Mouse (Mus musculus) kidney, embryonic 14.5 days (tissue): ENCODE measurements around the gene B4galnt4. TPM values are rescaled to one million over a fixed set of nuclear protein-coding genes. Genes with fewer than 3 reads are reported as not detected.

Experiments
- ATAC-seq: fragments of 200-750 bp; cut with Nextera tagmentation; 2 replicates; pipeline ENCODE4 v1.8.0; 2017; ENCODE audit warnings: moderate number of reproducible peaks, mild to moderate bottlenecking, moderate TSS enrichment, moderate library complexity; ENCODE audit not compliant: low FRiP score, low TSS enrichment
- H3K27ac ChIP-seq: fragments of 300-500 bp; sonication (generic); 2 replicates; pipeline ENCODE4 v1.5.1; 2014; ENCODE audit warnings: low read depth, mild to moderate bottlenecking, low read length, moderate library complexity, mixed read lengths
- H3K27me3 ChIP-seq: fragments of 300-500 bp; sonication (generic); 2 replicates; pipeline ENCODE4 v1.6.1; 2014; ENCODE audit warnings: mild to moderate bottlenecking, low read length; ENCODE audit not compliant: control insufficient read depth, insufficient read depth
- H3K36me3 ChIP-seq: fragments of 300-500 bp; sonication (generic); 2 replicates; pipeline ENCODE4 v1.6.1; 2014; ENCODE audit warnings: low read length, mixed read lengths; ENCODE audit not compliant: control insufficient read depth, insufficient read depth
- H3K4me1 ChIP-seq: fragments of 300-500 bp; sonication (generic); 2 replicates; pipeline ENCODE4 v1.6.1; 2014; ENCODE audit warnings: low read length, mixed read lengths; ENCODE audit not compliant: control insufficient read depth, insufficient read depth
- H3K4me2 ChIP-seq: fragments of 300-500 bp; sonication (generic); replicated peaks from 2 replicates; pipeline ENCODE4 v1.6.1; 2014; ENCODE audit warnings: low read depth, mild to moderate bottlenecking, low read length
- H3K4me3 ChIP-seq: fragments of 300-500 bp; sonication (generic); 2 replicates; pipeline ENCODE4 v1.5.1; 2014; ENCODE audit warnings: mild to moderate bottlenecking, low read length
- H3K9ac ChIP-seq: fragments of 300-500 bp; sonication (generic); 2 replicates; pipeline ENCODE4 v1.6.1; 2014; ENCODE audit warnings: low read depth, mild to moderate bottlenecking, low read length, moderate library complexity
- H3K9me3 ChIP-seq: fragments of 300-500 bp; sonication (generic); 2 replicates; pipeline ENCODE4 v1.6.1; 2016; ENCODE audit warnings: low read length; ENCODE audit not compliant: control insufficient read depth
- WGBS: fragments of 180-500 bp; shearing (Covaris S2); extraction: QIAGEN DNeasy Blood & Tissue Kit; methylation state at CpG from one replicate; pipeline ENCODE4 v1.1.7; 2014; 5-methylcytosine and 5-hydroxymethylcytosine counted together
- polyA plus RNA-seq: library from polyadenylated mRNA; unstranded; fragments of >200 nt; fragmentation: Nextera tagmentation; extraction: Ambion mirVana; gene quantifications from 2 replicates; pipeline ENCODE4 v1.2.1, GENCODE M21; 2014

B4galnt4 gene
- polyA plus RNA-seq, 1 experiment from 2014 or later, result 13.7 TPM

GRCm38 (mm10) chr7:141052016-141052415 lies 8.9 kb upstream of the B4galnt4 start:
- H3K27me3 ChIP-seq, result no peaks in the 10 kb centered on the region
- no peaks in the 10 kb centered on the region for H3K9me3 ChIP-seq
- no peaks in the 10 kb centered on the region for H3K36me3 ChIP-seq
- WGBS, result 82% methylated on average over 4 of the region's 4 CpGs
- no peak overlapping the region for H3K9ac ChIP-seq
- H3K4me3 ChIP-seq, result no peak overlapping the region
- H3K27ac ChIP-seq, result no peak overlapping the region
- H3K4me2 ChIP-seq, result no peak overlapping the region
- no peak for ATAC-seq
- peaks cover 9% of the 10 kb centered on the region for H3K4me1 ChIP-seq

- H3K4me2 ChIP-seq, result no peak overlapping the region
- no peak overlapping the region for H3K27ac ChIP-seq
- no peaks in the 10 kb centered on the region for H3K36me3 ChIP-seq
- no peak for ATAC-seq
- no peaks in the 10 kb centered on the region for H3K27me3 ChIP-seq
- H3K9ac ChIP-seq, result no peak overlapping the region
- no peaks in the 10 kb centered on the region for H3K9me3 ChIP-seq
- WGBS, result 78% methylated on average over 2 of the region's 2 CpGs
- H3K4me1 ChIP-seq, result peaks cover 5% of the 10 kb centered on the region
- H3K4me3 ChIP-seq, result no peak overlapping the region
These were observed 8.5 kb upstream of the B4galnt4 start for GRCm38 (mm10) chr7:141052421-141052820.

GRCm38 (mm10) chr7:141055785-141056184 lies 5.1 kb upstream of the B4galnt4 start:
- H3K27ac ChIP-seq, result no peak overlapping the region
- WGBS, result 84% methylated on average over 4 of the region's 4 CpGs
- peaks cover 7% of the 10 kb centered on the region; the same call in 1 of the 2 replicates for H3K4me1 ChIP-seq
- no peak overlapping the region for H3K4me2 ChIP-seq
- H3K9ac ChIP-seq, result no peak overlapping the region
- no peak for ATAC-seq
- no peak overlapping the region for H3K4me3 ChIP-seq
- H3K9me3 ChIP-seq, result no peaks in the 10 kb centered on the region
- no peaks in the 10 kb centered on the region for H3K27me3 ChIP-seq
- H3K36me3 ChIP-seq, result no peaks in the 10 kb centered on the region

- no peak overlapping the region for H3K9ac ChIP-seq
- no peaks in the 10 kb centered on the region for H3K27me3 ChIP-seq
- no peak for ATAC-seq
- 87% methylated on average over 6 of the region's 6 CpGs for WGBS
- no peaks in the 10 kb centered on the region for H3K36me3 ChIP-seq
- no peak overlapping the region for H3K27ac ChIP-seq
- H3K4me3 ChIP-seq, result no peak overlapping the region
- H3K4me2 ChIP-seq, result no peak overlapping the region
- no peaks in the 10 kb centered on the region for H3K9me3 ChIP-seq
- H3K4me1 ChIP-seq, result peaks cover 11% of the 10 kb centered on the region; the same call in 1 of the 2 replicates
These were observed 3.9 kb upstream of the B4galnt4 start for GRCm38 (mm10) chr7:141056976-141057375.

GRCm38 (mm10) chr7:141057541-141057940 lies 3.4 kb upstream of the B4galnt4 start:
- H3K9me3 ChIP-seq, result no peaks in the 10 kb centered on the region
- no peak overlapping the region for H3K4me3 ChIP-seq
- no peak overlapping the region for H3K4me2 ChIP-seq
- no peaks in the 10 kb centered on the region for H3K36me3 ChIP-seq
- no peak overlapping the region for H3K9ac ChIP-seq
- H3K27me3 ChIP-seq, result no peaks in the 10 kb centered on the region
- no peak for ATAC-seq
- 100% methylated on average over 1 of the region's 1 CpGs for WGBS
- H3K27ac ChIP-seq, result no peak overlapping the region
- H3K4me1 ChIP-seq, result peaks cover 11% of the 10 kb centered on the region; the same call in 1 of the 2 replicates

GRCm38 (mm10) chr7:141058601-141059341 lies 2.1 kb upstream of the B4galnt4 start:
- Histone ChIP-seq H3K9me3 (no peaks in the 10 kb centered on the region), H3K4me2 (no peak overlapping the region), H3K36me3 (no peaks in the 10 kb centered on the region), H3K27ac (no peak overlapping the region), H3K4me3 (no peak overlapping the region), H3K9ac (no peak overlapping the region), H3K4me1 (peaks cover 11% of the 10 kb centered on the region; the same call in 1 of the 2 replicates), H3K27me3 (no peaks in the 10 kb centered on the region)
- 92% methylated on average over 14 of the region's 14 CpGs for WGBS
- ATAC-seq, result no peak

- Histone ChIP-seq H3K36me3 (peaks cover 9% of the 10 kb centered on the region), H3K27ac (no peak overlapping the region), H3K9me3 (no peaks in the 10 kb centered on the region), H3K9ac (peak overlapping the region; percentile 87; the same call in 1 of the 2 replicates), H3K4me3 (peak overlapping the region; percentile 75), H3K4me1 (peaks cover 11% of the 10 kb centered on the region; the same call in 1 of the 2 replicates), H3K27me3 (no peaks in the 10 kb centered on the region), H3K4me2 (peak overlapping the region; percentile 96)
- 83% methylated on average over 2 of the region's 2 CpGs for WGBS
- peak; percentile 2; the same call in 1 of the 2 replicates for ATAC-seq
These were observed 975 bp upstream of the B4galnt4 start for GRCm38 (mm10) chr7:141059929-141060328.

- under 1% methylated on average over 37 of the region's 37 CpGs for WGBS
These were observed 377 bp downstream of the B4galnt4 start for GRCm38 (mm10) chr7:141061269-141061692.

GRCm38 (mm10) chr7:141062525-141062924 lies 1.6 kb downstream of the B4galnt4 start:
- ATAC-seq, result no peak
- Histone ChIP-seq H3K4me3 (no peak overlapping the region), H3K4me2 (no peak overlapping the region), H3K36me3 (peaks cover 21% of the 10 kb centered on the region), H3K9ac (no peak overlapping the region), H3K27ac (no peak overlapping the region), H3K9me3 (no peaks in the 10 kb centered on the region), H3K4me1 (peaks cover 11% of the 10 kb centered on the region; the same call in 1 of the 2 replicates), H3K27me3 (no peaks in the 10 kb centered on the region)
- WGBS, result 85% methylated on average over 7 of the region's 7 CpGs

More at GRCm38 (mm10) chr7:141061269-141061692, 377 bp downstream of the B4galnt4 start:
- Histone ChIP-seq H3K27ac (no peak overlapping the region; the same call in 1 of the 2 replicates), H3K9me3 (no peaks in the 10 kb centered on the region), H3K36me3 (peaks cover 16% of the 10 kb centered on the region), H3K4me3 (peak overlapping the region; percentile 75), H3K27me3 (no peaks in the 10 kb centered on the region), H3K9ac (peak overlapping the region; percentile 87), H3K4me1 (peaks cover 11% of the 10 kb centered on the region; the same call in 1 of the 2 replicates), H3K4me2 (peak overlapping the region; percentile 96)
- peak; percentile 65 for ATAC-seq
